Mouse (Mus musculus) fat pad, adult 2 months (tissue): ENCODE results near the gene Zfp503.

Source experiments
- DNase-seq: peaks from one replicate; pipeline ENCODE4 v3.0.0-alpha.2; 2011; ENCODE audit warnings: low read depth, low spot score; ENCODE audit errors: extremely low read depth

The Zfp503 gene

GRCm38 (mm10) chr14:21968978-21969377 lies 20.4 kb downstream of the Zfp503 start:
- no peak for DNase-seq

GRCm38 (mm10) chr14:21967375-21968010 lies 21.9 kb downstream of the Zfp503 start:
- DNase-seq, result no peak

- DNase-seq, result no peak
Measured at GRCm38 (mm10) chr14:21966276-21966675, 23.1 kb downstream of the Zfp503 start.

GRCm38 (mm10) chr14:21962381-21963050 lies 26.9 kb downstream of the Zfp503 start:
- no peak for DNase-seq

GRCm38 (mm10) chr14:21959243-21959642 lies 30.2 kb downstream of the Zfp503 start:
- DNase-seq, result no peak

- DNase-seq, result no peak
Measured at GRCm38 (mm10) chr14:21958643-21959042, 30.8 kb downstream of the Zfp503 start.

GRCm38 (mm10) chr14:21952541-21952940 lies 36.9 kb downstream of the Zfp503 start:
- DNase-seq, result peak; percentile 78

GRCm38 (mm10) chr14:21951896-21952523 lies 37.4 kb downstream of the Zfp503 start:
- no peak for DNase-seq

- no peak for DNase-seq
Measured at GRCm38 (mm10) chr14:21944946-21945345, 44.5 kb downstream of the Zfp503 start.

- DNase-seq, result no peak
Measured at GRCm38 (mm10) chr14:21941581-21941980, 47.8 kb downstream of the Zfp503 start.

- DNase-seq, result no peak
Measured at GRCm38 (mm10) chr14:21937116-21937515, 52.3 kb downstream of the Zfp503 start.

GRCm38 (mm10) chr14:21936102-21936630 lies 53.2 kb downstream of the Zfp503 start:
- no peak for DNase-seq
